Mouse (Mus musculus) adipocyte (in vitro differentiated cells): ENCODE data around the gene Nhlh2.

Experiments used
- DNase-seq: peaks from one replicate; pipeline ENCODE4 v3.0.0-alpha.2; 2016; ENCODE audit warnings: low spot score

Nhlh2 gene

GRCm38 (mm10) chr3:102009926-102010381 is at the start of gene Nhlh2:
Gene Nhlh2 (plus strand): TSS chr3:102010076.
- no peak for DNase-seq

DNA sequence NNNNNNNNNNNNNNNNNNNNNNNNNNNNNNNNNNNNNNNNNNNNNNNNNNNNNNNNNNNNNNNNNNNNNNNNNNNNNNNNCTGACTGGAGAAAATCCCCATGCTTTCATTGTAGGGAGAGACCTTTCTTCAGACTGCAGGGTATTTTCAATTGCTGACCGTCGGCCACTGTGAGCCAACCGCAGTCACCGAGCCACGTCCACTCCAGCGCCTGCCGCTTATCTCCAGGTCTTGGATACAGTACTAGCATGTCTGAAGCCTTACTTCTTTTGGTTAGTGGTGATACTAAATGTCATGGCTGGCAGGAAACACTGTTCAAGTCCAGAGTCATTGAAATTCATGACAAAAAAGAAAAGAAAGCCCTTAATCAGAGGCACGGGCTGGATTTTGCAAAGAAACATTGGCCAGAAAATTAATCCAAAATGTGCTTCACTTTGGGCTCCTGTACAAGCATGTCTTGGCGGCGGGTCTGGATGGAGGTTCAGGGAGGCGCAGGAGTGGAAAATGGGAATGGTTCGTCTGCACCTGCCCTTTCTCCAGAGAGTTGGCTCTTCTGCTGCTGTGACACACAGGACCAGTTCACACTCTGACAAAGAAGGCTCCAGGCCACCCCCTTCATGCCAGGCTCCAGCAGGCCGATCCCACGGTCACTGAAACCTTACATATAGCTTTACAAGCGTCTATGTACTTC is 48.6 kb upstream of the Nhlh2 start:
- DNase-seq = no peak

DNA sequence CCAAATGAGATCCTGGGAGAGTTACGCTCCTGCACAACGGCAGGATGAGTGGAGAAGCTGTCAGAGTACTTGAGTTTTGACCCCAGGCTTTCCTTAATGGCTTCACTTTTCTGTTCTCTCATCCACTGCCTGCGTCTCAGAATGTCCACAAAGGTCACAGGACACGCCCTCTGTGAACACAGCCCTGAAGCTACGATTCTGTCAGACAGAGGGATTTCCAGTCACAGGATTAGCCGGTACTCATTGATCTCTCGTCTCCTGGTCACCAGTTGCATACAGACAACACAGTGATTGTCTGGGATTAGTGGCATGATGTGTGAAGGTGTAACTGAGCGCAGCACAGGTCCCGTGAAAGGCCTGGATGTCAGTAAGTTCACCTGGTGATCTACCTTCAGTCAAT is 46.4 kb upstream of the Nhlh2 start:
- DNase-seq = no peak

DNA sequence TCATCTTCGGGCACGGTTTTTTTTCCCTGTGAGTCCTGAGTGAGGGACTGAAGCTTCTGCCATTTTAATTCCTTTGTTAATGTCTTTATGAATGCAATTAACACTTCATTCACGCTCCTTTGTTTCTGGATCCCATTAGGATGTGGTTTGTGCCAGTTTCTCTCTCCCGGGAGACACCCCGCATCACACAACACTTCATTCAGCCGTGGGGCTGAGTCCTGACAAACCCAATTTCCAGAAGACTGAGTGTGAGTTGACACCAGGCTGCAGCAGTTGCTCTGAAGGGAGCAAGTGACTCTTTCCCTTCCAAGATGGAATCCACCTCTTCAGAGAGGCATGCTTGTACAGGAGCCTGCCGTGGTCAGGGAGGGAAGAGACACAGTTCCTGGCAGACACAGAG is 45.5 kb upstream of the Nhlh2 start:
- DNase-seq = no peak

DNA sequence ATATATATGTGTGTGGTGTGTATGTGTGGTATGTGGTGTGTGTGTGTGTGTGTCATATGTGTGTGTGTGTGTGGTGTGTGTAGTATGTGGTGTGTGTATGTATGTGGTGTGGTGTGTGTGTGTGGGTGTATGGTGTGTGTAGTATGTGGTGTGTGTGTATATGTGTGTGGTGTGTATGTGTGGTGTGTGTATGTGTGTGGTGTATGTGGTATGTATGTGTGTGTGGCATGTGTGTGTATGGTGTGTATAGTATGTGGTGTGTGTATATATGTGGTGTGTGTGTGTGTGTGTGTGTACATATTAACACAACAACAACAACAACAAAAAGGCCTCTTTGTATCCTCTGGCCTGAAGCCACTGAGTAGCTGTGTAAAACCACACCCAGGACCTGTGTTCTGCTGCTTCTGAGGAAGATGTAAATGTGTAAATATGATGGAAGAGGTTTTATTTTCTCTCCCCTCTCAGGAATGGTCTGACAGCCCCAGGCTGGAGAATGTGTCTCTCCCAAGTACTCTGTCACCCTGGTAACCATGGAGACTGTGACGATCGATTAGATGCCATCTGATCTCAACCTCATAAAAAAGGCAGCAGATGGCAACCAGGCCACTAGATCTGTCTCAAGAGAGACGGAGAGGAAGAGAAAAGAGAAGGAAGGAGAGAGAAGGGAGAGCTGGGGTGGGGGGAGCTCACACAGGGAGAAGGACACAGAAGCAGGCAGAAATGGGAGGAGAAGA is 42.9 kb upstream of the Nhlh2 start:
- DNase-seq = no peak

DNA sequence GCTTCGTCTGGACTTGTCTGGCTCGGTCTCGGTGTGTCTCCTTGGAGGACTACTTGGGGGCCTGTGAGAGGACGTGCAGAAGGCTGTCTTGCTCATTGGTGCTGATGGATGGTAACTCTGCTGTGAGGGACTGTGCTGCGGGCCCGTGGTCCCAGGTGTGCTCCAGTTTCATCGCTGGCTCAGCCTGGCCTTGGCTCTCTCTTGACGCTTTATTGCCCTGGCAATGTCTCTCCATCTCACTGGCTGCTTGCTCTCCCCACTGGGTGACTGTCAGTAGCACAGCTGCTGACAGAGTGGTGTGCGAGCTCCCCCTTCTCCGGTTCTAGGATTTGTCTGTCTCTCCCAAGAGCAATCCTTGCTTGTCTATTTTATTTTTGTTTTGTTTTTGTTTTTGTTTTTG is 34.5 kb upstream of the Nhlh2 start:
- DNase-seq = no peak

DNA sequence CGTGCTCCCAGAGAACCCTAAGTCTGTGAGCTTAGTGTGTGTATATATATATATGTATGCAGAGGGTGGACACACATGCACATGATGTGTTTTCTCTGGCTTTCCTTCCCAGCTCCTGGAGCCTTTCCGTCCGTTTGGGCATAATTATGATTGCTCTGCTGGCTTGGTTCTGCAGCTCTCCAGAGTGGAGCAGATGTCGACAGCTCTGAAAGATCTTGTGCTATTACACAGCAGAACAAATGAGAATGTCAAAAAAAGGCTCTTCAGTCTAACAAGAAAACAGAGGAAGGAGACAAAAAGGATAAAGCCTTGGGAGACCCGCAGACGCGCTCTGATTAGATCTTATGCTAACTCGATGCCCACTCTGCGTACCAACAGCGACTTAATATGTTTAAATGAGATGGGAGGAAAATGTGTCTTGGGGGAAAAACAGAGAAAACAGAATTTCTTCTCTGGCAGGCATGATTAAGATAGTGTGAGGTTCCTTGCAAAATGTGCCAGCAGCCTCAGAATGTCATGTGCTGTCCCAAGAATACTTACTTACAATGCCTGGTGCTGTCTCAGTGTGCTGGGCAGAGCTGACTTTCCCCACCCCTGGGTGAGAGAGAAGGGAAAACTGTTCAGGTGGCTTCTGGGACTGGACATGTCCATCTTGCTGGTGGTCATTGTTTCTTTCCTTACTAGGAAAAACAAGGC is 31.4 kb upstream of the Nhlh2 start:
- DNase-seq = no peak

DNA sequence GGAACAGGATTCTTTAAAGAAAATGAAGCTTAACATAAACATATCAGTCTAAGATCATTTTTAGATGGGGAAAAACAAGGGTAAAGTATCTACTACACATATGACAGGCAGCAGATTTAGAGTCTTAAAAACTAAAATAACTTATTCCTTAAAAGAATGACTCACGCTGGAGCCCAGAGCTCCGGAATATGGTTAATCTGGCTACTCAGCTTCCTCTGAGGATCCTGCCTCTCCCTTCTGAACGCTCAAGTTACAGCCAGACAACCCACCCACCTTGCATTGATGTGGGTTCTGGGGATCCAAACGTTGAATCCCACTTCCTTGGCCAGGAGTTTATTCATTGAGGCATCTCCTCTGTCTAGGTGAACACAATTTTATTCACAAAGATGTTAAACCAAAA is 26.0 kb upstream of the Nhlh2 start:
- DNase-seq = no peak

DNA sequence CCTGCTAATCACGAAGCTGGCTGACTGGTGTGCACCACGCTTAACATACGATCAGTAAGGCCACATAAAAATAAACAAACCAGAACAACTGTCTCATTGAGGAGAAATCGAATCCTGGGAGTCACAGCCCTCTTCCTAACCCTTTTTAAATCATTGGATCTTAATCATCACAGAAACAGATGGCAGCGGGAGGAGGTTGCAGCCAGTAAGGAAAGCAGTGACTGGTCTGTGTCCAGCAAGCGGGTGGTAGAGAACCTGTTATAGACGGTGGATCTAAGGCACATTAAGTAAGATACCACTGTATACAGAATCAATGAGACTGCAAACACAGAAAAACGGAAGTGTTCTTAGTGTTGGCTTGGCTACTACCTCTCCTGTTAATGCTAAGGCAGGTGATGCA is 24.2 kb upstream of the Nhlh2 start:
- no peak for DNase-seq

DNA sequence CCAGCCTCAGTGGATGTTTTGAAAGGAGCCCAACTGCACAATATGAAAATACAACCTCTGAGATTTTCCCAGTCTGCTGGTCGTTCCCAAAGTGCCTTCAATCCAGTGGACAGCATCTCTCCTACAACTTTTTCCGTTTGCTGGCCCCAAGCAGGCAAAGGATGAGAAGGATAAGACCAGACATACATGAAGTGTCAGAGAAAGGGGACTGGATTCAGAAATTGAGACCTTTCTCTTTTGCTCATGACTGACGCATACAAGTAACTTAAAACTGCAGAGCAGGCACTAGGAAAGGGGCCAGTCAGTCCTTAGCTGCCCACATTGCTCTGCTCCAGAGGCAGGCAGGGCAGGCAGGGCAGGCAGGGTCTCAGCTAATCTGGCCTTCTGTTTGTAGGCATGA is 19.7 kb upstream of the Nhlh2 start:
- DNase-seq = no peak

DNA sequence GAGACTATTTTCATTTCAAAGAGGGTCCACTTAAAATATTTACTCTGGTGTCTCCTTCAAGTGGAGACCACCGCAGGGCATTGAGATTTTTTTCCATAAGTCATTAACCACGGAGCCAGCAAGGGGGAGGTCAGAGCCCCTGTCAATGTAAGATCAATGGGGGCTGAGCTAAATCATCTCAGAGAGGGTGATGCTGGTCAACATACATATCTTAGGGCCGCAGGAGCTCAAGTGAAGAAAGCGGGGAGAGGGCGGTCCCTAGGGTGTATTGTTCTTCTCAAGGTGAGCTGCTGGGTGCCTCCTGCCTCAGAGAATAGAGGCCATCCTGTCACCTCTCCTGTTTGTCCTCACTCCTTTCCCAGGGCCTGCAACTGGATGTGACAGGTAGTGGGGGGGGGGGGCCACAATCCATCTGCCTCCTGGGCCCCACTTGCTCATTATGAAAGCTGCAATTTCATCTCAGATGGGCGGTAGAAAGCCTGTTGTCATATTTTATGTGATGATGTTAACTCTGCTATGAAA is 18.8 kb upstream of the Nhlh2 start:
- no peak for DNase-seq

GRCm38 (mm10) chr3:101997851-101998250 is 12.0 kb upstream of the Nhlh2 start:
- DNase-seq = no peak

DNA sequence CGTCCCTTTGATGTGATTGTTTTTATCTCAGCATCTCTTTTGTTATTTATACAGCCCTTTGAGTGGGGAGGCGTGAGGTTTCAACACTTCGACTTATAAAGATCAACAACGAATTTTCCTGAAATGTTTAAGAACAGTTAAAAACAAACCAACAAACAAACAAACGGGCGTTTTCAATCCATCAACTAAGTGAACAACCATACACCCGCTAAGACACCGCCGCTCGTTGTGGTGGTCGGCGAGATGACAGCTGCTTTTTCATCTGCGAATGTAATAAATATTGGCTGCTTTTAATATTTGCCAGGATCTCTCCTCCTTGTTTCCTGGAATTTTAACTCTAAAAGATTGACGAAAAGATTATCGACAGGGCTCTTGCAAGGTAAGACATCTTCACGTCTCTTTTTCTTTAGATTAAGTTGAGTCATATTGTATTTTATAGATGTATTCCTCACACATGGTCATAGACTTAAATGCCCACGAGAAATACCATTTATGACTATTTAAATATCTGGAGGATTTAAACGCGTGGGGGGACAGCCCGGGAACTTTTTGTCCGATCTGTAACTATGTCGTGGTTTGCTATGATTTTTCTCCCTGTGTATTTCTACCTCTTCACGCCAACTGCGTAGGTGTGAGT is 923 bp downstream of the Nhlh2 start:
- DNase-seq = no peak

DNA sequence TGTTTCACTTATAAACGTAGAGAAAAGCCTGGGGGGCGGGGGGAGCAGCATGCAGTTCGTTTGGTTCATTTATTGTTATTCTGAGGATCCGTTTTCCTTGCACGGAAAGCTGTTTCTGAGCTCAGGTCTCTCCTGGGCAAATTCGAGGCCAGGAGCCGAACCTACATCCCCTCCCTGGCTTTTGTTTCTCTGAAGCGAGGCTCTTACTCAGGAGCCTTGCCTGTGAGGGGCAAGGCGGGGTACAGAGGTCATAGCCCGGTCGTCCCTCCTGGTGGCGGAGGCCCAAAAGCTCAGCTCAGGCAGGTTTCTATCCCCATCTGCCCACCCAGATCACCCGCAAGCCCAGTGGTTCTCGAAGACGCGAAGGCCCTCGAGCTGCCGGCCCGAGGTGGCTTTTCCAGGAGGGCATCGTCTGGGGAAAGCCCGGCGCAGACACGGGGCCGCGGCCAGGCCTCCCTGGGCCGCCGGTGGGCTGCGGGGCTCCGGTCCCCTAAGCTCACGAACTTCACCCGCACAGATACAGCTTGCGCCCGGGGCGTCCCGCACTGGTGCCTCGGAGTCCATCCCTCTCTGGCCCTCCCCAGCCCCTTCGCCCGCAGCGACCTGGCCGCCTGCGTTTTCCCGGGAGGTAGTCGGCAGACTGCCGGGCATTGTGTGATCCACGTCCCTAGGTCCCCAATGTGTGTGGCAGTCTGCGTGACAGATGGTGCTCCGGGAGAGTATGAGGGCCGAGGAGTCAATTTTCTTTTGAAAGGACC is 1.6 kb downstream of the Nhlh2 start:
- no peak for DNase-seq

DNA sequence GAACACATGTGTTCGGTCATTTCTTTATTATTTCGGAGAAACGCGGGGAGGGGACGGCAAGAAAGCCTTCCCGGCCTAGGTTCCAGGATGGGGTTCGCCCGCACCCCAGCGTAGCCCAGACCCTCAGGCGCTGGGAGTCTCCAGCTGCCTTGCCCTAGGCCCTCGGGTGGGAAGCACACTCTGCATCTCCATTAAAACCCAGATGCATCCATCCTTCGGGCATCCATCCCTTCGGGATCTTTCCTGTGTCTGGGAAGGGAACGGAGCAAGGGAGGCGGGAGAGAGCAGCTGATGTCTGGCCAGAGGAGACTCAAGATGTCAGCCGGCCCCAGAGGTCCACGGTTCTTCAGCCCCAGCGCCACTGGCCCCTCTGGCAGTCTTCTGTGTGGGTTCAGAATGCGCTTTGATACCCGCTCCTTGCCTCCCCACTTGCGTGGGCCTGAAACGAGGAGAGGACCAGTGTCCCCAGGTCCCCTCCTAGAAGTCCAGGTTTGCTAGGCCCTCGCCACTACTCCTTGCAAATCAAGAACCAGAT is 2.3 kb downstream of the Nhlh2 start:
- DNase-seq = no peak

DNA sequence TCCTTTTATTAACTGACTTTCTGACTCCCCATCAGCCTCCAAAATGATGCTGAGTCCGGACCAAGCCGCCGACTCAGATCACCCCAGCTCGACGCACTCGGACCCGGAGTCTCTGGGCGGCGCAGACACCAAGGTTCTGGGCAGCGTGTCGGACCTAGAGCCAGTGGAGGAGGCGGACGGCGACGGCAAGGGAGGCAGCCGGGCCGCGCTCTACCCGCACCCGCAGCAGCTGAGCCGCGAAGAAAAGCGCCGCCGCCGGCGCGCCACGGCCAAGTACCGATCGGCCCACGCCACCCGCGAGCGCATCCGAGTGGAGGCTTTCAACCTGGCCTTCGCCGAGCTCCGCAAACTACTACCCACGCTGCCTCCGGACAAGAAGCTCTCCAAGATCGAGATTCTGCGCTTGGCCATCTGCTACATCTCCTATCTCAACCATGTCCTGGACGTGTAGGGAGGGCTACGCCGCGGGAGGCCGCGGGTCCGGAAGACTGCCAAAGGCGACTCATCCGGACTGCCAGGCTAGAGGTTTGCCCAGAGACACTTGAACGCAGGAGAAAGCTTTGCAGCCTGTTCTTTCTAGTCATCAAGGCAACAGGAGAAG is 2.8 kb downstream of the Nhlh2 start:
- no peak for DNase-seq

DNA sequence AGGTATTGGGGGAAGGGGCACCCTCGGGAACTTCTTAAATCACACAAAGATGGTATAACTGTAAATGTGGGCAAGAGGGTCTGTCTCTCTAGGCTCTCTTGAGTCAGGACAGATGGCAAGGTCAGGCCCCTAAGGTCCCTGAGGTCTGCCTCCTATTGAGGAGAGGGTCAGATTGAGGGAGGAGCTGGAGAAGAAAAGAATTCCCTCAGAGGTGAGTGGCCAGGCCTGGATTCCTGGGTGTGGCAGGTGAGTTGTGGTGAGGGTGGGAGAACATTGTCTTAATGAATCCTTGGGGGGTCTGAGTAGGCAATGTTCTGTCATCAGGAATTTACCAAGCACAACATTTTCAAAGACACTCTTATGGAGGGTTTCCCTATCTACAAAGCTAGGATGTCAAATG is 10.7 kb downstream of the Nhlh2 start:
- no peak for DNase-seq

GRCm38 (mm10) chr3:102022721-102023120 is 12.8 kb downstream of the Nhlh2 start:
- no peak for DNase-seq

DNA sequence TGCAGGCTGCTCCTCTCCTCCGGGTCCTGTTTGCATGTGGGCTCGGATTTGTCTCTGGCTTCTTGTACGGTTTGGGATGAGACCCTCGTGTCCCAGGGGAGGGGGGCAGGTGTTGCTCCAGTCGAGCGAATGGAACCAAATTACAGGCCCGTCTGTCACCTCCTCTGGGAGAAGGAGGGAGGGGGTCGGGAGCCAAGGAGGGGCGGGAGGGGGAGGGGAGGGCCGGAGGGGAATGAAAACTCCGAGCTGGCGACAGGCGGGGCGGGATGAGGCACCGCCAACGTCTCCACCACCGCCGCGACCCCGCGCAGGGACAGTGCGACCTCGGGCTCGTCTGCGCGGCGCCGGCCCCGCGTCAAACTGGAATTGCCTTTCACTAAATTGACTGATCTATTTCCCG is 13.5 kb downstream of the Nhlh2 start:
- DNase-seq = no peak

DNA sequence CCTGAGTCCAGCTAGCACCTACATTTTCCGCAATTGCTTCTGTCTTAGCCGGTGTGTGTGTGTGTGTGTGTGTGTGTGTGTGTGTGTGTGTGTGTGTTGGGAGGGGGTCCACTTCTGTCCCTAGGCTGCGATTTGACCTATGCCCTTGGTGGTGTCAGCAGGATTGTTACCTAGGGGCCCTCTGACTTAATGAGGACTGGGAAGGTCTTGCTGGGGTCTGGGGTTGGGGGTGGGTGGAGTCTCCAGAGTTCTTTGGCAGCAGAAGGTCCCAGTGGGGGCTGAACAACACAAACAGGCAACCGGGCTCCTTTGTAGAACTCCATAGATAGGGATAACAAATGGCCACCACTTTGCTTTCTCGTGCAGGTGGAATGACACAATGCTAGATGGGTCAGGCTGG is 14.0 kb downstream of the Nhlh2 start:
- DNase-seq = no peak

- no peak for DNase-seq
These were observed 15.1 kb downstream of the Nhlh2 start for GRCm38 (mm10) chr3:102024981-102025451.
